Mouse (Mus musculus) G1E (cell line): ENCODE data around the gene Eed.

ENCODE experiments used
- CTCF ChIP-seq: IDR thresholded peaks from 2 replicates; pipeline ENCODE4 v1.5.1; 2012; ENCODE audit warnings: low read depth, low read length, inconsistent platforms, mixed read lengths
- GATA1 ChIP-seq: IDR thresholded peaks from 2 replicates; pipeline ENCODE4 v1.6.1; 2012; ENCODE audit warnings: borderline replicate concordance, low read length, inconsistent platforms, mixed read lengths
- POLR2AphosphoS5 ChIP-seq: IDR thresholded peaks from 2 replicates; pipeline ENCODE4 v1.6.1; 2012; ENCODE audit warnings: low read depth, low read length, inconsistent platforms; ENCODE audit not compliant: insufficient replicate concordance
- TAL1 ChIP-seq: conservative IDR thresholded peaks from 2 replicates; pipeline ENCODE4 v1.6.1; 2012; ENCODE audit warnings: low read depth, low read length, inconsistent platforms, mixed read lengths

- TF ChIP-seq CTCF (no peak), TAL1 (no peak), GATA1 (no peak), POLR2AphosphoS5 (no peak)
Measured at GRCm38 (mm10) chr7:90024975-90025374, 44.2 kb upstream of the Eed start.
